Mouse (Mus musculus) splenic B cell, adult 2 months (primary cell): ENCODE data around the gene Kat2a.

Experiments used
- DNase-seq: peaks from one replicate; pipeline ENCODE4 v3.0.0-alpha.2; 2011; ENCODE audit warnings: low read depth, low spot score
- H3K27me3 ChIP-seq: 2 replicates; pipeline ENCODE4 v1.6.1; 2012; ENCODE audit warnings: mild to moderate bottlenecking, low read length, moderate library complexity, mixed read lengths; ENCODE audit not compliant: control insufficient read depth, poor library complexity, insufficient read depth, severe bottlenecking
- H3K36me3 ChIP-seq: 2 replicates; pipeline ENCODE4 v1.6.1; 2012; ENCODE audit warnings: mild to moderate bottlenecking, low read length, moderate library complexity, mixed read lengths; ENCODE audit not compliant: control insufficient read depth, poor library complexity, insufficient read depth, severe bottlenecking

Gene Kat2a

GRCm38 (mm10) chr11:100711783-100712615 lies at the start of gene Kat2a:
Kat2a (minus strand) TSS chr11:100712465.
- H3K36me3 ChIP-seq: no peaks in the 10 kb centered on the region; the same call in none of the 2 replicates
- no peaks in the 10 kb centered on the region for H3K27me3 ChIP-seq
- DNase-seq: peak; percentile 63

GRCm38 (mm10) chr11:100761547-100762045 lies 49.3 kb upstream of the Kat2a start:
- H3K27me3 ChIP-seq: no peaks in the 10 kb centered on the region
- peak; percentile 85 for DNase-seq
- H3K36me3 ChIP-seq: no peaks in the 10 kb centered on the region

GRCm38 (mm10) chr11:100759611-100760233 lies 47.5 kb upstream of the Kat2a start, which contains the start of gene Kcnh4:
Kcnh4 (minus strand) TSS chr11:100759942.
- DNase-seq: peak; percentile 95
- H3K27me3 ChIP-seq: no peaks in the 10 kb centered on the region
- H3K36me3 ChIP-seq: no peaks in the 10 kb centered on the region

GRCm38 (mm10) chr11:100758707-100759610 lies 46.7 kb upstream of the Kat2a start:
- DNase-seq: peak; percentile 70
- no peaks in the 10 kb centered on the region for H3K27me3 ChIP-seq
- H3K36me3 ChIP-seq: no peaks in the 10 kb centered on the region

GRCm38 (mm10) chr11:100757566-100757965 lies 45.3 kb upstream of the Kat2a start:
- no peaks in the 10 kb centered on the region for H3K27me3 ChIP-seq
- peak; percentile 77 for DNase-seq
- H3K36me3 ChIP-seq: no peaks in the 10 kb centered on the region

- no peaks in the 10 kb centered on the region for H3K36me3 ChIP-seq
- DNase-seq: no peak
- no peaks in the 10 kb centered on the region for H3K27me3 ChIP-seq
Measured at GRCm38 (mm10) chr11:100756476-100756875, 44.2 kb upstream of the Kat2a start.

GRCm38 (mm10) chr11:100754693-100755057 lies 42.4 kb upstream of the Kat2a start:
- no peaks in the 10 kb centered on the region for H3K36me3 ChIP-seq
- no peak for DNase-seq
- H3K27me3 ChIP-seq: no peaks in the 10 kb centered on the region

GRCm38 (mm10) chr11:100754021-100754692 lies 41.9 kb upstream of the Kat2a start:
- no peak for DNase-seq
- Histone ChIP-seq H3K27me3 (no peaks in the 10 kb centered on the region), H3K36me3 (no peaks in the 10 kb centered on the region)

GRCm38 (mm10) chr11:100752294-100752693 lies 40.0 kb upstream of the Kat2a start:
- no peak for DNase-seq
- Histone ChIP-seq H3K36me3 (no peaks in the 10 kb centered on the region), H3K27me3 (no peaks in the 10 kb centered on the region)

- DNase-seq: no peak
- no peaks in the 10 kb centered on the region; the same call in 1 of the 2 replicates for H3K36me3 ChIP-seq
- H3K27me3 ChIP-seq: no peaks in the 10 kb centered on the region
Measured at GRCm38 (mm10) chr11:100750127-100750526, 37.9 kb upstream of the Kat2a start.

GRCm38 (mm10) chr11:100749469-100749868 lies 37.2 kb upstream of the Kat2a start:
- Histone ChIP-seq H3K27me3 (no peaks in the 10 kb centered on the region), H3K36me3 (no peaks in the 10 kb centered on the region; the same call in 1 of the 2 replicates)
- DNase-seq: no peak

GRCm38 (mm10) chr11:100748620-100749019 lies 36.4 kb upstream of the Kat2a start:
- no peaks in the 10 kb centered on the region for H3K27me3 ChIP-seq
- no peaks in the 10 kb centered on the region; the same call in 1 of the 2 replicates for H3K36me3 ChIP-seq
- no peak for DNase-seq

GRCm38 (mm10) chr11:100747114-100747513 lies 34.8 kb upstream of the Kat2a start:
- no peaks in the 10 kb centered on the region for H3K27me3 ChIP-seq
- no peaks in the 10 kb centered on the region; the same call in 1 of the 2 replicates for H3K36me3 ChIP-seq
- DNase-seq: no peak

GRCm38 (mm10) chr11:100746546-100746945 lies 34.3 kb upstream of the Kat2a start:
- DNase-seq: no peak
- Histone ChIP-seq H3K36me3 (no peaks in the 10 kb centered on the region; the same call in 1 of the 2 replicates), H3K27me3 (no peaks in the 10 kb centered on the region)
